Mouse (Mus musculus) megakaryocyte, embryonic 14.5 days (primary cell): ENCODE measurements around the gene Tph1. TPM values are rescaled to one million over a fixed set of nuclear protein-coding genes. Genes with fewer than 3 reads are reported as not detected.

Experiments
- H3K27me3 ChIP-seq: replicated peaks from 2 replicates; pipeline ENCODE3; 2012; ENCODE audit warnings: inconsistent platforms
- H3K36me3 ChIP-seq: replicated peaks from 2 replicates; pipeline ENCODE3; 2012; ENCODE audit warnings: low read length, inconsistent platforms, mixed read lengths
- H3K4me1 ChIP-seq: 2 replicates; pipeline ENCODE4 v1.6.1; 2012; ENCODE audit warnings: inconsistent platforms
- H3K4me3 ChIP-seq: replicated peaks from 2 replicates; pipeline ENCODE3; 2012; ENCODE audit warnings: moderate library complexity, mild to moderate bottlenecking, inconsistent platforms
- H3K9me3 ChIP-seq: 2 replicates; pipeline ENCODE4 v1.6.1; 2012; ENCODE audit warnings: inconsistent platforms
- FLI1 ChIP-seq: IDR thresholded peaks from 2 replicates; pipeline ENCODE4 v1.6.1; 2012; ENCODE audit warnings: low read length, inconsistent platforms, mixed read lengths
- GATA1 ChIP-seq: IDR thresholded peaks from 3 replicates; pipeline ENCODE4 v1.6.1; 2012; ENCODE audit warnings: mixed read lengths, low read length, inconsistent platforms, borderline replicate concordance
- polyA plus RNA-seq: library from polyadenylated mRNA; stranded (reverse); fragments of >175 nt; gene quantifications from 2 replicates; pipeline ENCODE4 v1.2.3, GENCODE M21; 2012; ENCODE audit warnings: low replicate concordance; ENCODE audit not compliant: insufficient read depth

Tph1 gene
- polyA plus RNA-seq, 1 experiment = 0.11 TPM

GRCm38 (mm10) chr7:46602079-46602478 lies 70.3 kb downstream of the Tph1 start:
- peaks cover 24% of the 10 kb centered on the region for H3K4me1 ChIP-seq
- no peak for TF ChIP-seq FLI1
- no peak for TF ChIP-seq GATA1
- H3K27me3 ChIP-seq = no peaks in the 10 kb centered on the region
- no peak overlapping the region for H3K4me3 ChIP-seq
- H3K36me3 ChIP-seq = peaks cover 10% of the 10 kb centered on the region
- H3K9me3 ChIP-seq = peaks cover 5% of the 10 kb centered on the region

GRCm38 (mm10) chr7:46601097-46601496 lies 71.2 kb downstream of the Tph1 start:
- no peak overlapping the region for H3K4me3 ChIP-seq
- peaks cover 10% of the 10 kb centered on the region for H3K36me3 ChIP-seq
- H3K4me1 ChIP-seq = peaks cover 14% of the 10 kb centered on the region
- no peak for TF ChIP-seq GATA1
- TF ChIP-seq FLI1 = no peak
- H3K9me3 ChIP-seq = peaks cover 8% of the 10 kb centered on the region
- H3K27me3 ChIP-seq = no peaks in the 10 kb centered on the region

- Histone ChIP-seq H3K36me3 (no peaks in the 10 kb centered on the region), H3K9me3 (peaks cover 8% of the 10 kb centered on the region), H3K4me1 (peaks cover 9% of the 10 kb centered on the region), H3K4me3 (no peak overlapping the region), H3K27me3 (no peaks in the 10 kb centered on the region)
- TF ChIP-seq GATA1 (no peak), FLI1 (no peak)
Measured at GRCm38 (mm10) chr7:46597006-46597405, 75.3 kb downstream of the Tph1 start.

Other genes starting within 250 kb of the Tph1 start
- 2.4 TPM in 1 of 2 replicates, not detected in the other for gene Sergef, start 32.7 kb downstream of the Tph1 start, polyA plus RNA-seq
- gene Saal1, start 38.1 kb upstream of the Tph1 start, polyA plus RNA-seq = 2.7 TPM in 1 of 2 replicates, not detected in the other
- 99.8 TPM in 1 of 2 replicates, not detected in the other for gene Saa3, start 43.2 kb upstream of the Tph1 start, polyA plus RNA-seq
- gene Saa4, start 60.1 kb upstream of the Tph1 start, polyA plus RNA-seq = not detected in 2 replicates
- not detected in 2 replicates for gene Saa1, start 70.4 kb upstream of the Tph1 start, polyA plus RNA-seq
- gene Saa2, start 79.3 kb upstream of the Tph1 start, polyA plus RNA-seq = not detected in 2 replicates
- gene Hps5, start 123.5 kb upstream of the Tph1 start, polyA plus RNA-seq = 0.49 and 1.0 TPM in 2 replicates
- gene Gtf2h1, start 123.6 kb upstream of the Tph1 start, polyA plus RNA-seq = 14.5 and 19.9 TPM in 2 replicates
- 1,655 and 1,832 TPM in 2 replicates for gene Ldha, start 168.9 kb upstream of the Tph1 start, polyA plus RNA-seq
- gene Ldhc, start 188.7 kb upstream of the Tph1 start, polyA plus RNA-seq = 0.35 TPM in 1 of 2 replicates, not detected in the other
- gene Tsg101, start 247.4 kb upstream of the Tph1 start, polyA plus RNA-seq = 23.2 and 42.8 TPM in 2 replicates